Mouse (Mus musculus) MEL (cell line): ENCODE measurements around the gene Sik1. TPM values are rescaled to one million over a fixed set of nuclear protein-coding genes. Genes with fewer than 3 reads are reported as not detected.

ENCODE experiments used
- DNase-seq: peaks from one replicate; pipeline ENCODE4 v3.0.0; 2011; ENCODE audit warnings: low read depth, low spot score
- H3K27ac ChIP-seq: 2 replicates; pipeline ENCODE4 v1.5.1; 2012; ENCODE audit warnings: low read depth, mild to moderate bottlenecking, control low read depth, low read length, moderate library complexity; ENCODE audit not compliant: control insufficient read depth
- H3K27me3 ChIP-seq, 2 experiments: fragments of 150-350 bp in 1 of 2; sonication (generic) in 1 of 2; 2 replicates each; pipeline ENCODE4 v1.6.1; 2012; ENCODE audit warnings: low read length in 2 of 2, mild to moderate bottlenecking in 2 of 2, improper control_type of control experiment in 1 of 2, moderate library complexity in 1 of 2; ENCODE audit not compliant: insufficient read depth in 2 of 2, control insufficient read depth in 1 of 2
- H3K36me3 ChIP-seq, 2 experiments: 2 replicates each; pipeline ENCODE4 v1.6.1; 2012 to 2014; ENCODE audit warnings: low read length in 2 of 2, improper control_type of control experiment in 1 of 2, inconsistent platforms in 1 of 2, mild to moderate bottlenecking in 1 of 2; ENCODE audit not compliant: insufficient read depth in 2 of 2, control insufficient read depth in 1 of 2
- H3K4me1 ChIP-seq, 2 experiments: fragments of 150-350 bp in 1 of 2; sonication (generic) in 1 of 2; 2 replicates each; pipeline ENCODE4 v1.6.1; 2012; ENCODE audit warnings: low read length in 2 of 2, improper control_type of control experiment in 1 of 2, mild to moderate bottlenecking in 1 of 2; ENCODE audit not compliant: insufficient read depth in 2 of 2, control insufficient read depth in 1 of 2
- H3K4me3 ChIP-seq, 2 experiments: fragments of 150-350 bp in 1 of 2; sonication (generic) in 1 of 2; 2 replicates each; pipeline ENCODE4 v1.5.1; 2012; ENCODE audit warnings: low read depth in 2 of 2, low read length in 2 of 2, mild to moderate bottlenecking in 2 of 2, moderate library complexity in 2 of 2, control low read depth in 1 of 2, improper control_type of control experiment in 1 of 2; ENCODE audit not compliant: control insufficient read depth in 1 of 2, insufficient read depth in 1 of 2
- H3K79me2 ChIP-seq: 2 replicates; pipeline ENCODE4 v1.6.1; 2012; ENCODE audit warnings: mild to moderate bottlenecking, low read length, moderate library complexity; ENCODE audit not compliant: control insufficient read depth, poor library complexity, insufficient read depth
- H3K9ac ChIP-seq: 2 replicates; pipeline ENCODE4 v1.6.1; 2012; ENCODE audit warnings: low read depth, mild to moderate bottlenecking, control low read depth, low read length, moderate library complexity; ENCODE audit not compliant: control insufficient read depth, poor library complexity, severe bottlenecking
- H3K9me3 ChIP-seq: fragments of 150-350 bp; sonication (generic); replicated peaks from 2 replicates; pipeline ENCODE4 v1.6.1; 2012; ENCODE audit warnings: mild to moderate bottlenecking, low read length, improper control_type of control experiment, moderate library complexity; ENCODE audit not compliant: insufficient read depth
- BHLHE40 ChIP-seq: IDR thresholded peaks from 2 replicates; pipeline ENCODE4 v1.6.1; 2012; ENCODE audit warnings: low read depth, mild to moderate bottlenecking, inconsistent platforms, low read length, improper control_type of control experiment, borderline replicate concordance
- E2F4 ChIP-seq: IDR thresholded peaks from 2 replicates; pipeline ENCODE4 v1.6.1; 2011; ENCODE audit warnings: low read depth, low read length, improper control_type of control experiment, borderline replicate concordance
- ELF1 ChIP-seq: IDR thresholded peaks from 2 replicates; pipeline ENCODE4 v1.6.1; 2014; ENCODE audit warnings: low read depth, mild to moderate bottlenecking, inconsistent platforms, low read length, improper control_type of control experiment, moderate library complexity
- ETS1 ChIP-seq: IDR thresholded peaks from 2 replicates; pipeline ENCODE4 v1.6.1; 2012; ENCODE audit warnings: low read depth, mild to moderate bottlenecking, inconsistent platforms, low read length, improper control_type of control experiment, moderate library complexity
- GATA1 ChIP-seq: IDR thresholded peaks from 2 replicates; pipeline ENCODE4 v1.6.1; 2011; ENCODE audit warnings: low read depth, low read length, improper control_type of control experiment
- HCFC1 ChIP-seq: IDR thresholded peaks from 2 replicates; pipeline ENCODE4 v1.6.1; 2012; ENCODE audit warnings: low read depth, mild to moderate bottlenecking, inconsistent platforms, low read length, improper control_type of control experiment, moderate library complexity
- JUND ChIP-seq: IDR thresholded peaks from 2 replicates; pipeline ENCODE4 v1.6.1; 2011; ENCODE audit warnings: low read depth, mild to moderate bottlenecking, improper control_type of control experiment, low read length
- KAT2A ChIP-seq: conservative IDR thresholded peaks from 2 replicates; pipeline ENCODE4 v1.6.1; 2012; ENCODE audit warnings: low read depth, low read length, improper control_type of control experiment, inconsistent platforms
- MAX ChIP-seq: IDR thresholded peaks from 2 replicates; pipeline ENCODE4 v1.6.1; 2011; ENCODE audit warnings: low read length, improper control_type of control experiment
- MEF2A ChIP-seq: IDR thresholded peaks from 2 replicates; pipeline ENCODE4 v1.6.1; 2014; ENCODE audit warnings: low read depth, mild to moderate bottlenecking, inconsistent platforms, low read length, improper control_type of control experiment; ENCODE audit not compliant: poor library complexity, insufficient replicate concordance, severe bottlenecking; ENCODE audit errors: extremely low read depth
- MXI1 ChIP-seq: IDR thresholded peaks from 2 replicates; pipeline ENCODE4 v1.6.1; 2011; ENCODE audit warnings: mild to moderate bottlenecking, low read depth, low read length, improper control_type of control experiment
- MYC ChIP-seq: IDR thresholded peaks from 2 replicates; pipeline ENCODE4 v1.6.1; 2011; ENCODE audit warnings: low read depth, mild to moderate bottlenecking, low read length, improper control_type of control experiment, moderate library complexity
- NELFE ChIP-seq: IDR thresholded peaks from 2 replicates; pipeline ENCODE4 v1.6.1; 2011; ENCODE audit warnings: low read depth, low read length, improper control_type of control experiment
- NRF1 ChIP-seq: IDR thresholded peaks from 2 replicates; pipeline ENCODE4 v1.6.1; 2014; ENCODE audit warnings: low read depth, mild to moderate bottlenecking, inconsistent platforms, low read length, improper control_type of control experiment, moderate library complexity; ENCODE audit not compliant: poor library complexity, insufficient read depth, severe bottlenecking
- POLR2A ChIP-seq, 2 experiments: IDR thresholded peaks; 2 replicates each; pipeline ENCODE4 v1.6.1; 2011 to 2012; ENCODE audit warnings: low read length in 2 of 2, mild to moderate bottlenecking in 2 of 2, control low read depth in 1 of 2, improper control_type of control experiment in 1 of 2, low read depth in 1 of 2, moderate library complexity in 1 of 2; ENCODE audit not compliant: control insufficient read depth in 1 of 2, insufficient read depth in 1 of 2, poor library complexity in 1 of 2
- POLR2AphosphoS5 ChIP-seq: IDR thresholded peaks from 2 replicates; pipeline ENCODE4 v1.6.1; 2012; ENCODE audit warnings: low read depth, borderline replicate concordance, mild to moderate bottlenecking, inconsistent platforms, low read length, moderate library complexity, mixed read lengths
- RAD21 ChIP-seq: IDR thresholded peaks from 2 replicates; pipeline ENCODE4 v1.6.1; 2011; ENCODE audit warnings: mild to moderate bottlenecking, low read depth, low read length, improper control_type of control experiment
- SIN3A ChIP-seq: IDR thresholded peaks from 2 replicates; pipeline ENCODE4 v1.6.1; 2012; ENCODE audit warnings: low read length, improper control_type of control experiment, inconsistent platforms
- USF1 ChIP-seq: IDR thresholded peaks from 2 replicates; pipeline ENCODE4 v1.6.1; 2014; ENCODE audit warnings: low read depth, mild to moderate bottlenecking, inconsistent platforms, low read length, improper control_type of control experiment, moderate library complexity
- ZC3H11A ChIP-seq: IDR thresholded peaks from 2 replicates; pipeline ENCODE4 v1.6.1; 2012; ENCODE audit warnings: low read depth, mild to moderate bottlenecking, inconsistent platforms, low read length, improper control_type of control experiment
- ZMIZ1 ChIP-seq: IDR thresholded peaks from 2 replicates; pipeline ENCODE4 v1.6.1; 2012; ENCODE audit warnings: low read depth, mild to moderate bottlenecking, inconsistent platforms, low read length, improper control_type of control experiment, moderate library complexity
- ZNF384 ChIP-seq: IDR thresholded peaks from 2 replicates; pipeline ENCODE4 v1.6.1; 2012; ENCODE audit warnings: low read depth, mild to moderate bottlenecking, inconsistent platforms, low read length, improper control_type of control experiment
- polyA plus RNA-seq, 2 experiments: library from polyadenylated mRNA; stranded (reverse) in 1 of 2; unstranded in 1 of 2; fragments of >175 nt in 1 of 2; fragments of >200 nt in 1 of 2; gene quantifications; 2 replicates each; pipeline versions ENCODE4 v1.2.1 to v1.2.4; 2012; ENCODE audit warnings: low replicate concordance in 2 of 2, low read depth in 1 of 2; ENCODE audit not compliant: insufficient read length in 2 of 2, insufficient read depth in 1 of 2, missing spikeins in 1 of 2
- total RNA-seq: library from RNA; depleted of rRNA; stranded (reverse); fragments of 300-350 nt; gene quantifications from 2 replicates; pipeline ENCODE4 v1.2.3, GENCODE M21; 2012

Gene Sik1
- total and polyA plus RNA-seq, 3 experiments = 5.5 to 10.4 TPM; not detected in 1

- DNase-seq = no peak
- Histone ChIP-seq H3K9ac (no peak overlapping the region), H3K79me2 (peaks cover 11% of the 10 kb centered on the region), H3K36me3 (no peaks in the 10 kb centered on the region; a peak in 1 of 4 replicates), H3K27ac (no peak overlapping the region), H3K4me1 (peaks cover 0 to 1% of the 10 kb centered on the region in 2 experiments; a peak in 2 of 4 replicates), H3K27me3 (no peaks in the 10 kb centered on the region), H3K9me3 (no peaks in the 10 kb centered on the region), H3K4me3 (no peak overlapping the region)
- TF ChIP-seq ETS1 (no peak), MEF2A (no peak), USF1 (no peak), MYC (no peak), POLR2A (IDR thresholded peaks at IDR 0.05; ENCODE audit: control insufficient read depth in 1 of 2, insufficient read depth in 1 of 2, low read depth in 1 of 2, low read length in 2 of 2, poor library complexity in 1 of 2) (no peak), GATA1 (no peak)
Observed at GRCm38 (mm10) chr17:31851816-31852476, 3.7 kb downstream of the Sik1 start.

GRCm38 (mm10) chr17:31850457-31850980 lies 5.1 kb downstream of the Sik1 start:
- H3K9me3 ChIP-seq = no peaks in the 10 kb centered on the region
- H3K9ac ChIP-seq = no peak overlapping the region
- H3K36me3 ChIP-seq = no peaks in the 10 kb centered on the region; a peak in 1 of 4 replicates
- no peaks in the 10 kb centered on the region for H3K27me3 ChIP-seq
- no peaks in the 10 kb centered on the region for H3K4me1 ChIP-seq
- no peak for DNase-seq
- TF ChIP-seq SIN3A = no peak
- no peak for TF ChIP-seq POLR2AphosphoS5
- TF ChIP-seq ZMIZ1 = no peak
- TF ChIP-seq MEF2A = no peak
- TF ChIP-seq BHLHE40 = no peak
- no peak for TF ChIP-seq KAT2A
- no peak for TF ChIP-seq NELFE
- no peak for TF ChIP-seq ZNF384
- no peak for TF ChIP-seq ZC3H11A
- no peak for TF ChIP-seq JUND
- no peak for TF ChIP-seq E2F4
- no peak for TF ChIP-seq ELF1
- no peak for TF ChIP-seq MAX
- TF ChIP-seq HCFC1 = no peak
- TF ChIP-seq RAD21 = no peak
- no peak for TF ChIP-seq ETS1
- no peak for TF ChIP-seq MXI1
- no peak for TF ChIP-seq NRF1
- TF ChIP-seq POLR2A (IDR thresholded peaks at IDR 0.05; ENCODE audit: control insufficient read depth in 1 of 2, insufficient read depth in 1 of 2, low read depth in 1 of 2, low read length in 2 of 2, poor library complexity in 1 of 2) = no peak
- peaks cover 11% of the 10 kb centered on the region for H3K79me2 ChIP-seq
- no peak overlapping the region for H3K4me3 ChIP-seq
- no peak overlapping the region for H3K27ac ChIP-seq
